Mouse (Mus musculus) ZHBTc4 (cell line): ENCODE measurements around the gene Gm45021.

ENCODE experiments used
- DNase-seq: peaks from one replicate; pipeline ENCODE4 v3.0.0-alpha.2; 2011; ENCODE audit warnings: low read depth, low spot score

The Gm45021 gene

GRCm38 (mm10) chr6:48647611-48648010 lies 58.2 kb downstream of the Gm45021 start:
- no peak for DNase-seq

- DNase-seq, result no peak
Measured at GRCm38 (mm10) chr6:48648779-48649178, 59.4 kb downstream of the Gm45021 start.

- DNase-seq, result no peak
Measured at GRCm38 (mm10) chr6:48650041-48650440, 60.6 kb downstream of the Gm45021 start.

GRCm38 (mm10) chr6:48658721-48659120 lies 69.3 kb downstream of the Gm45021 start:
- DNase-seq, result no peak
